Mouse (Mus musculus) hindbrain, embryonic 11.5 days (tissue): ENCODE data around the gene C1galt1. TPM values are rescaled to one million over a fixed set of nuclear protein-coding genes. Genes with fewer than 3 reads are reported as not detected.

Experiments
- ATAC-seq: fragments of 200-750 bp; cut with Nextera tagmentation; 2 replicates; pipeline ENCODE4 v1.8.0; 2017; ENCODE audit warnings: mild to moderate bottlenecking, moderate TSS enrichment, moderate library complexity; ENCODE audit not compliant: low FRiP score
- DNase-seq: peaks from one replicate; pipeline ENCODE4 v3.0.0-alpha.2; 2015; ENCODE audit warnings: low spot score
- H3K27ac ChIP-seq: fragments of 300-500 bp; sonication (generic); 2 replicates; pipeline ENCODE4 v1.5.1; 2014; ENCODE audit warnings: mild to moderate bottlenecking, low read depth, low read length
- H3K27me3 ChIP-seq: fragments of 300-500 bp; sonication (generic); 2 replicates; pipeline ENCODE4 v1.6.1; 2014; ENCODE audit warnings: mild to moderate bottlenecking, low read length, moderate library complexity, mixed read lengths; ENCODE audit not compliant: control insufficient read depth, insufficient read depth
- H3K36me3 ChIP-seq: fragments of 300-500 bp; sonication (generic); 2 replicates; pipeline ENCODE4 v1.6.1; 2014; ENCODE audit warnings: mild to moderate bottlenecking, low read length, moderate library complexity, mixed read lengths; ENCODE audit not compliant: control insufficient read depth, insufficient read depth
- H3K4me1 ChIP-seq: fragments of 300-500 bp; sonication (generic); replicated peaks from 2 replicates; pipeline ENCODE4 v1.6.1; 2014; ENCODE audit warnings: low read length, mixed read lengths; ENCODE audit not compliant: control insufficient read depth, insufficient read depth
- H3K4me2 ChIP-seq: fragments of 300-500 bp; sonication (generic); replicated peaks from 2 replicates; pipeline ENCODE4 v1.6.1; 2014; ENCODE audit warnings: mild to moderate bottlenecking, low read depth, low read length
- H3K4me3 ChIP-seq: fragments of 300-500 bp; sonication (generic); 2 replicates; pipeline ENCODE4 v1.5.1; 2014; ENCODE audit warnings: low read depth, low read length
- H3K9ac ChIP-seq: fragments of 300-500 bp; sonication (generic); 2 replicates; pipeline ENCODE4 v1.6.1; 2014; ENCODE audit warnings: low read depth, low read length
- H3K9me3 ChIP-seq: fragments of 300-500 bp; sonication (generic); 2 replicates; pipeline ENCODE4 v1.6.1; 2016; ENCODE audit warnings: low read length; ENCODE audit not compliant: control insufficient read depth
- WGBS: fragments of 180-500 bp; shearing (Covaris S2); extraction: QIAGEN DNeasy Blood & Tissue Kit; methylation state at CpG from one replicate; pipeline ENCODE4 v1.1.7; 2014; 5-methylcytosine and 5-hydroxymethylcytosine counted together
- polyA plus RNA-seq: library from polyadenylated mRNA; unstranded; fragments of >200 nt; fragmentation: Nextera tagmentation; extraction: Ambion mirVana; gene quantifications from 2 replicates; pipeline ENCODE4 v1.2.1, GENCODE M21; 2014

The C1galt1 gene
- polyA plus RNA-seq, 1 experiment from 2014 or later = 4.1 TPM

DNA sequence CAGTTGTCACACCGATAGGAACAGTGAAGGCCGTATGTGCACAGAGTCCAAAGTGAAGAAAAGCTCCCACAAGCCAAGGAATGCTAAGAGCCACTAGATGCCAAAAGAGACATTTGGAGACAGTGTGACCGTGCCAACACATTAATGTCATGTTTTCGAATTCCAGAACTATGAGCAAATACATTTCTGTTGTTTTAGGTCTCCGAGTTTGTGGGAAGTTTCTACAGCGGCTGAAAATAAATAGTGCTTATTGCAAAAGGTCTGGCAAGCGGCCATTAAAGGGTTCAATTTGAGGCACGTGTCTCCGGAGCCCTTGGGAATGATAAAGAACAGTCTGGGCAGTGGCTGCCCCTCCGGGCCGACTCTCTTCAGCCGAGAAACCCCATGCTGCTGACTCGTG is 37.9 kb downstream of the C1galt1 start:
- Histone ChIP-seq H3K9me3 (no peaks in the 10 kb centered on the region), H3K36me3 (no peaks in the 10 kb centered on the region), H3K9ac (no peak overlapping the region), H3K4me2 (no peak overlapping the region), H3K27me3 (no peaks in the 10 kb centered on the region), H3K27ac (no peak overlapping the region), H3K4me3 (no peak overlapping the region), H3K4me1 (no peaks in the 10 kb centered on the region)
- DNase-seq (no peak), ATAC-seq (no peak)
- 91% methylated on average over 13 of the region's 13 CpGs for WGBS

DNA sequence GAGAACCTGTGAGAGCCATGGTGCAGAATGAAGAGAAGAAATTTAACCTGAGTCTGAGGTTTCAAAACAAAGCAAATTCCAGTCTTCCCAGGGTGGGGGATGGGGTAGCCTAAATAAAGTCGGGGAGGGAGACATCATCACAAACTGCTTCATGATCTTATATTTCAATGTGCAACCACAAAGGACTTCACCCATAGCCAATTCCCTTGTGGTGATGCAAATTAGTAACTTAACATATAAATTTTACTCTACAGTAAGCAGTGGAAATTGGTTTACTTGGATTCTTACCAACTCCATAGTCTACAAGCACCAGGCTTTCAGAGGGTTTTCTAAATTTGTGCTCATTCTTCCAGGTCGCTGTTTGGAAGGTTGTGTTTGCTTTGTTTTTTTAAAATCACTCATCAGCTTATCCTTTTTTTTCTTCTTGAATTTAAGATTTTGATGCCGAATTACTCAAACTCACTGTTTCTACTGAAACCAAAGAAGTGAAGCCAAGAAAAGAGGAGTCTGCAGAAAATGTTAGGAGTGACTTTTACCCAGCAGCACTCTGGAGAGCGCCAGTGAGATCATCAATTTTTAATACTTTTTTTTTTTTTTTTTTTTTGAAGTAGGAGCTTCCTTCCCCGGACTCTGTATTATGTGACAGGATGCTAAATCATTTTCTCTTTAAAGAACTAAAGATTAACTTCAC is 41.5 kb downstream of the C1galt1 start:
- 78% methylated on average over 5 of the region's 5 CpGs for WGBS
- Histone ChIP-seq H3K9me3 (no peaks in the 10 kb centered on the region), H3K4me2 (no peak overlapping the region), H3K4me1 (no peaks in the 10 kb centered on the region), H3K9ac (no peak overlapping the region), H3K27me3 (no peaks in the 10 kb centered on the region), H3K27ac (no peak overlapping the region), H3K4me3 (no peak overlapping the region), H3K36me3 (no peaks in the 10 kb centered on the region)
- DNase-seq = no peak
- ATAC-seq = no peak

DNA sequence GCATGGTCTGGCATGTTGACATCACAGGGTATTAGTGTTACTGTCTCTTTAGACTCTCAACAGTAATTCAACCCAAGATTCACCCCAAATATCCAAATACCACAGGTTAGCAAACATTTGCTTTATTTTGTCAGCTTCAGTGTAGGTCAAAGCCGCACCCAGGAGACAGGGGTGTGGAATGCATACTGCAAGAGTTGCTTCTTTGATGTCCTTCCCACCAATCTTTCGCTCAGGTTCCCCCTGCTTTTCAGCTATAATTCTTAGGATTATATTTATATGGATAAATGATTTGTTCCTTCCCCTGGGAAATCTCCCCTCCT is 42.0 kb downstream of the C1galt1 start:
- Histone ChIP-seq H3K9me3 (no peaks in the 10 kb centered on the region), H3K27me3 (no peaks in the 10 kb centered on the region), H3K4me3 (no peak overlapping the region), H3K27ac (no peak overlapping the region), H3K36me3 (no peaks in the 10 kb centered on the region), H3K9ac (no peak overlapping the region), H3K4me2 (no peak overlapping the region), H3K4me1 (no peaks in the 10 kb centered on the region)
- ATAC-seq = no peak
- WGBS = 70% methylated on average over 2 of the region's 2 CpGs
- no peak for DNase-seq

DNA sequence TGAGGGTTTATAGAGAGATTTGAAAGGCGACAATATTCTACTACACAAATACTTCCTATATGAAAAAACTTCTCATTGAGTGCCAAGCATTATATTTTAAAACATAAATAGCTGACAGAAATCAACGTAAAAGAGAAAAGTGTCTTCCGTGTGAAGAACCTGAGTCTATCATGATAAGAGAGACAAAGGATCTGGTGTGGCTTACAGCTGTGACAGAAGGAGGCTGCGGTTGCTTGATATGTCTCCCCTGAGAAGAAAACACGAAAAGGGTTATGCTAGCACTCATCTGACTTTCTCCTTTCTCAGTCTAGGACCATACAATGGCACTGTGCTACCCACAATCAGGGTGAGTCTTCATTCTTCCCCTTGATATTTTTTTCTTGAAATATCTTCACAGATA is 51.7 kb downstream of the C1galt1 start:
- no peaks in the 10 kb centered on the region for H3K9me3 ChIP-seq
- H3K4me1 ChIP-seq = no peaks in the 10 kb centered on the region
- no peak overlapping the region for H3K27ac ChIP-seq
- H3K4me2 ChIP-seq = no peak overlapping the region
- no peaks in the 10 kb centered on the region for H3K36me3 ChIP-seq
- DNase-seq (no peak), ATAC-seq (no peak)
- H3K27me3 ChIP-seq = no peaks in the 10 kb centered on the region
- no peak overlapping the region for H3K4me3 ChIP-seq
- H3K9ac ChIP-seq = no peak overlapping the region
- 91% methylated on average over 5 of the region's 5 CpGs for WGBS

DNA sequence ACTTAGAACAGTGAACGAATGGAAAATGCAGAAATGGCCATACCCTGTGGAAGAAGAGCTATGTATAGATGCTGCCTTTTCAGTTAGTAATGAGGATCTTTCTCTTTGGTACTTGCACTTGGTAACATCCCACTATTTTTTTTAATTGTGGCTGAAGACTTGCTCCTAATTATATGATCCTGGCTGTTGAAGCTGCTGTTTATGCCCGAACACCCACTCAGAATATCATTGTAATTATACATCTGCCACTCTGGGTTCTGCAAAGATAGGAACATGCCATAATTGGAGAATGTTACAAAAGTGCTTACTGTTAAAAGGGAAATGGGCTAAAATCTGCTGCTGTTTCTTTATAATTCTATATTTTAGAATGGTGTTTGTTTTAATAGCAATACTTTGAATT is 67.4 kb downstream of the C1galt1 start:
- Histone ChIP-seq H3K36me3 (no peaks in the 10 kb centered on the region), H3K27ac (no peak overlapping the region), H3K9me3 (no peaks in the 10 kb centered on the region), H3K9ac (no peak overlapping the region), H3K4me3 (no peak overlapping the region), H3K4me1 (no peaks in the 10 kb centered on the region), H3K4me2 (no peak overlapping the region), H3K27me3 (no peaks in the 10 kb centered on the region)
- 71% methylated on average over 2 of the region's 2 CpGs for WGBS
- no peak for ATAC-seq
- DNase-seq = no peak

Other genes with a start within 250 kb of the C1galt1 start
- gene Asns, start 151.6 kb upstream of the C1galt1 start, polyA plus RNA-seq = 57.2 and 63.3 TPM in 2 replicates